Mouse (Mus musculus) cerebellum, adult 11 months (tissue): ENCODE data around the gene Zscan4-ps3.
"Not testable (repeated sequence)": the region's sequence is repeated elsewhere in the genome, so short reads cannot be mapped to it uniquely, and the experiment has no call there.

Experiments
- DNase-seq: peaks from one replicate; pipeline ENCODE4 v3.0.0; 2022

Gene Zscan4-ps3

GRCm38 (mm10) chr7:11609008-11609407 lies at the start of gene Zscan4-ps3:
Gene Zscan4-ps3 (plus strand): TSS chr7:11609308.
- DNase-seq, result not testable (repeated sequence)

GRCm38 (mm10) chr7:11617082-11617481 lies 8.0 kb downstream of the Zscan4-ps3 start:
- DNase-seq, result not testable (repeated sequence)
